Mouse (Mus musculus) liver, adult 2 months (tissue): Measurements from ENCODE around the gene Trp73.

ENCODE experiments used
- CTCF ChIP-seq: fragments of 200-500 bp; IDR thresholded peaks from 2 replicates; pipeline ENCODE4 v1.5.1; 2011; ENCODE audit warnings: low read depth, low read length, control low read depth
- POLR2A ChIP-seq: fragments of 200-500 bp; IDR thresholded peaks from 2 replicates; pipeline ENCODE4 v1.6.1; 2011; ENCODE audit warnings: low read length, control low read depth; ENCODE audit not compliant: insufficient read depth; ENCODE audit errors: extremely low read depth

DNA sequence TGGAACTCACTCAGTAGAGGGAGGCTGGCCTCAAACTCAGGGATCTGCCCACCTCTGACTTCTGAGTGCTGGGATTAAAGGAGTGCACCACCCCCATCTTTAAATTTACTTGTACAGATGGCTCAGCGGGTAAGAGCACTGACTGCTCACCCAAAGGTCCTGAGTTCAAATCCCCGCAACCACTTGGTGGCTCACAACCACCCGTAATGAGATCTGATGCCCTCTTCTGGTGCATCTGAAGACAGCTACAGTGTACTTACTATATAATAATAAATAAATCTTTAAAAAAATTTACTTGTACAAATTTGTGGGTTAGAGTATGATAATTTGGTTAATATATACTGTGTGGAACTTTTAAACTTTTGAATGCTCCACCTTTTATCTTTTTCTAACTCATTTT is 4.7 kb upstream of the Trp73 start:
- TF ChIP-seq CTCF (no peak), POLR2A (no peak)
